Mouse (Mus musculus) G1E-ER4 (cell line): ENCODE data around the gene Pla2g12b. TPM values are rescaled to one million over a fixed set of nuclear protein-coding genes. Genes with fewer than 3 reads are reported as not detected.

Experiments
- GATA1 ChIP-seq: IDR thresholded peaks from one replicate; pipeline ENCODE4 v1.8.0; 2012; ENCODE audit warnings: low read length, inconsistent platforms
- polyA plus RNA-seq: library from polyadenylated mRNA; stranded (reverse); fragments of >175 nt; gene quantifications from 2 replicates; pipeline ENCODE4 v1.2.3, GENCODE M21; 2012

The Pla2g12b gene
- polyA plus RNA-seq: not detected in 2 replicates

- no peak for TF ChIP-seq GATA1
Measured at GRCm38 (mm10) chr10:59402899-59403792, at the start of gene Pla2g12b. TSS of gene Pla2g12b (plus strand) at chr10:59403660.

- TF ChIP-seq GATA1: no peak
Measured at GRCm38 (mm10) chr10:59354120-59354519, 49.3 kb upstream of the Pla2g12b start.

GRCm38 (mm10) chr10:59355020-59355419, 48.4 kb upstream of the Pla2g12b start:
- TF ChIP-seq GATA1: no peak

GRCm38 (mm10) chr10:59358744-59359143, 44.7 kb upstream of the Pla2g12b start:
- TF ChIP-seq GATA1: no peak

GRCm38 (mm10) chr10:59363208-59363607, 40.3 kb upstream of the Pla2g12b start:
- TF ChIP-seq GATA1: no peak

- no peak for TF ChIP-seq GATA1
Measured at GRCm38 (mm10) chr10:59364551-59364950, 38.9 kb upstream of the Pla2g12b start.

GRCm38 (mm10) chr10:59365804-59366589, 37.5 kb upstream of the Pla2g12b start:
- no peak for TF ChIP-seq GATA1

GRCm38 (mm10) chr10:59366746-59367145, 36.7 kb upstream of the Pla2g12b start:
- no peak for TF ChIP-seq GATA1

- TF ChIP-seq GATA1: no peak
Measured at GRCm38 (mm10) chr10:59367206-59367605, 36.3 kb upstream of the Pla2g12b start.

GRCm38 (mm10) chr10:59368729-59369128, 34.7 kb upstream of the Pla2g12b start:
- no peak for TF ChIP-seq GATA1

- no peak for TF ChIP-seq GATA1
Measured at GRCm38 (mm10) chr10:59369426-59369825, 34.0 kb upstream of the Pla2g12b start.

GRCm38 (mm10) chr10:59377906-59378305, 25.6 kb upstream of the Pla2g12b start:
- no peak for TF ChIP-seq GATA1

GRCm38 (mm10) chr10:59378728-59379127, 24.7 kb upstream of the Pla2g12b start:
- no peak for TF ChIP-seq GATA1

GRCm38 (mm10) chr10:59379927-59380326, 23.5 kb upstream of the Pla2g12b start:
- TF ChIP-seq GATA1: no peak

GRCm38 (mm10) chr10:59380411-59380821, 23.0 kb upstream of the Pla2g12b start:
- no peak for TF ChIP-seq GATA1

GRCm38 (mm10) chr10:59386951-59387350, 16.5 kb upstream of the Pla2g12b start:
- TF ChIP-seq GATA1: no peak
